Mouse (Mus musculus) kidney, embryonic 15.5 days (tissue): ENCODE measurements around the gene Trim34b. TPM values are rescaled to one million over a fixed set of nuclear protein-coding genes. Genes with fewer than 3 reads are reported as not detected.
"Not testable (repeated sequence)": the region's sequence is repeated elsewhere in the genome, so short reads cannot be mapped to it uniquely, and the experiment has no call there.

Experiments used
- ATAC-seq: fragments of 200-750 bp; cut with Nextera tagmentation; replicated peaks from 2 replicates; pipeline ENCODE4 v1.8.0; 2017; ENCODE audit warnings: moderate TSS enrichment; ENCODE audit not compliant: low FRiP score
- H3K27ac ChIP-seq: fragments of 300-500 bp; sonication (generic); 2 replicates; pipeline ENCODE4 v1.5.1; 2015; ENCODE audit warnings: mild to moderate bottlenecking, inconsistent platforms
- H3K27me3 ChIP-seq: fragments of 300-500 bp; sonication (generic); 2 replicates; pipeline ENCODE4 v1.6.1; 2015; ENCODE audit warnings: inconsistent platforms
- H3K36me3 ChIP-seq: fragments of 300-500 bp; sonication (generic); 2 replicates; pipeline ENCODE4 v1.6.1; 2015; ENCODE audit warnings: inconsistent platforms
- H3K4me1 ChIP-seq: fragments of 300-500 bp; sonication (generic); 2 replicates; pipeline ENCODE4 v1.6.1; 2015; ENCODE audit warnings: inconsistent platforms
- H3K4me2 ChIP-seq: fragments of 300-500 bp; sonication (generic); 2 replicates; pipeline ENCODE4 v1.6.1; 2015; ENCODE audit warnings: moderate library complexity, mild to moderate bottlenecking, inconsistent platforms
- H3K4me3 ChIP-seq: fragments of 300-500 bp; sonication (generic); replicated peaks from 2 replicates; pipeline ENCODE4 v1.5.1; 2015; ENCODE audit warnings: mild to moderate bottlenecking, inconsistent platforms
- H3K9ac ChIP-seq: fragments of 300-500 bp; sonication (generic); 2 replicates; pipeline ENCODE4 v1.6.1; 2015; ENCODE audit warnings: mild to moderate bottlenecking, inconsistent platforms
- H3K9me3 ChIP-seq: fragments of 300-500 bp; sonication (generic); replicated peaks from 2 replicates; pipeline ENCODE4 v1.6.1; 2016; ENCODE audit warnings: inconsistent platforms
- WGBS: fragments of 180-500 bp; shearing (Covaris S2); methylation state at CpG from one replicate; pipeline ENCODE4 v1.1.7; 2015; ENCODE audit warnings: mixed read lengths; 5-methylcytosine and 5-hydroxymethylcytosine counted together
- polyA plus RNA-seq: library from polyadenylated mRNA; unstranded; fragments of >200 nt; fragmentation: Nextera tagmentation; extraction: Ambion mirVana; gene quantifications from 2 replicates; pipeline ENCODE4 v1.2.1, GENCODE M21; 2015

The Trim34b gene
- 0.09 TPM in 1 of 2 replicates, not detected in the other for polyA plus RNA-seq

DNA sequence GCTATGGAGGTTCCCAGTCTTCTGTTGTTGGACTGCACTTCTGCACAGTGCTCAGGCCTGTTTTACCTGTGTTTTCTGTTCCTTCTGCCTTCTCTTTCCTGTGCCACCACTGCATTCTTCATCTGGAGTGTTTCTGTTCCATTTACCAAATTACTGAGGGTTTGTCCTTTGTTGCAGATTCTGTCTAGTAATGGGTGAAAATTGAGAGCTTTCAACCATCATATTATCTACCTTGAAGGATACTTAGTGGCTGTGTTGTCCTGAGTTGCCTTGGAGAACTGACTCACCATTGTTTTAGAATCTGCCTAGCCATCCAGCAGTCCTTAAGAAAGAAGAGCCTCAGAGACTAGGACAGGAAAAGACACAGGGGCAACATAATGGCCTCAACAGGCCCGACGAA, at the start of gene Trim34b:
Gene Trim34b, plus strand, starts transcription at position 301 of the 400 bp plus-strand sequence.
- not testable (repeated sequence) for H3K27ac ChIP-seq, H3K4me2 ChIP-seq, H3K4me3 ChIP-seq, ATAC-seq, H3K9ac ChIP-seq, H3K27me3 ChIP-seq, H3K9me3 ChIP-seq, H3K36me3 ChIP-seq, H3K4me1 ChIP-seq
- 92% methylated on average over 2 of the region's 2 CpGs for WGBS

DNA sequence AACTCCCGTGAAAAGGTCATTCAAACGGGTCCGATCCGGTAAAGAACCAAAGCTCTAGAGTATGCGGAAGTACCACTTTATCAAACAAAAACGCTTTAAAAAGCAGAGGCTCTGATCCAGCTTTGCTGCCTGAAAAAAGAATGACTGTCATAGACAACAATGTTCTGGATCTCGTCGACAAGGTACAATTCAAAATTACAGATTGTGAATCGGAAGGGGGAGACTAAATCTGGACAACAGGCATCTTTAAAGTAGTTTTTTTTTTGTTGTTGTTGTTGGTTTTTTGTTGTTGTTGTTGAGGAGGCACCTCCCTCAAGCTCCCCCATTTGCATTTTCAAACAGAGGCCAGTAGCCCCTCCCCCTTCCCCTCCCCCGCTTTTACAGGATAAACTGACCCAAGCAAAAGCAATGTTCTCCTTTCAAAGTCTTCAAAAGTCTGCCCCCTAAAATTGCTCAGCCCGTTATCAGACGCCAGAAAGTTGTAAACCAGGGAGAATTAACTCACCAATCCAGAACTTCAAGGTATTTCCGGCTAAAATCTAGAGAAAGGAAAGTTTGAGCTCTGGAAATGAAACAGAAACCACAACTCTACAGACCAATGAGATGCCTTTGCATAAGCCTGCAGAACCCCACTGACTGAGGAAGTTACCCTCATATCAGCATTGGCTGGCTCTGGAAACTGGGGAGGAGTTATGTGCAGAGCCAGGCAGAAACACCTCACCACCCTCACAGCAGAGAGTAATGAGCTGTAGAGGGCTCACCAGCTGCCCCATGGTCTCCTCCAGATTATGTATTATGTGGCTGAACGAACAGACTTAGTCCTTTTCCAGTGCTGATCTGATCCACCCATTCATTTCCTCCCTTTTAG, 41.5 kb upstream of the Trim34b start, which contains the start of gene Trim5:
Gene Trim5, minus strand, starts transcription at position 519 of the 868 bp plus-strand sequence.
- not testable (repeated sequence) for H3K27ac ChIP-seq, H3K9ac ChIP-seq, H3K27me3 ChIP-seq, H3K9me3 ChIP-seq, H3K36me3 ChIP-seq, H3K4me1 ChIP-seq
- WGBS = 36% methylated on average over 14 of the region's 14 CpGs
- peak within 1 kb of the TSS; percentile 41 for H3K4me2 ChIP-seq
- H3K4me3 ChIP-seq = peak within 1 kb of the TSS; percentile 19
- peak; percentile 96 for ATAC-seq

DNA sequence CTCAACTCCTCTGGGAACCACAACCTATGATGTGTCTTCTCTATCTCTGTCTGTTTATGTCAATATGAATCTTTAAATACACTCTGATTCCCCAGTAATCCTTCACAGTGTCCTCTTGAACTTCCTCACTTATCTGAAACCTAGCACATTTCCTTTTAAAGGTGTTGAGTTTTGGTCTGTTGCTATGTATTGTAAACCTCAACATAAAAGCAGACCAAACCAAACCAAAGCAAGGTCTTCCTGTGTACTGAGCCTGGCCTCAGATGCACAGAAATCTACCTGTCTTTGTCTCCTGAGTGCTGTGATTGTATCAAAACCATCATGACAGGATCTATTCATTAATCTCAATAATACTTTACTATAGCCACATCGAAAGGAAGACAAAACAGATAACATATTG, 38.6 kb upstream of the Trim34b start:
- Histone ChIP-seq H3K4me3 (no peak overlapping the region), H3K4me1 (no peaks in the 10 kb centered on the region), H3K9ac (no peak overlapping the region), H3K27me3 (no peaks in the 10 kb centered on the region), H3K4me2 (no peak overlapping the region), H3K9me3 (no peaks in the 10 kb centered on the region), H3K36me3 (no peaks in the 10 kb centered on the region), H3K27ac (no peak overlapping the region)
- 85% methylated on average over 1 of the region's 1 CpGs for WGBS
- no peak for ATAC-seq

DNA sequence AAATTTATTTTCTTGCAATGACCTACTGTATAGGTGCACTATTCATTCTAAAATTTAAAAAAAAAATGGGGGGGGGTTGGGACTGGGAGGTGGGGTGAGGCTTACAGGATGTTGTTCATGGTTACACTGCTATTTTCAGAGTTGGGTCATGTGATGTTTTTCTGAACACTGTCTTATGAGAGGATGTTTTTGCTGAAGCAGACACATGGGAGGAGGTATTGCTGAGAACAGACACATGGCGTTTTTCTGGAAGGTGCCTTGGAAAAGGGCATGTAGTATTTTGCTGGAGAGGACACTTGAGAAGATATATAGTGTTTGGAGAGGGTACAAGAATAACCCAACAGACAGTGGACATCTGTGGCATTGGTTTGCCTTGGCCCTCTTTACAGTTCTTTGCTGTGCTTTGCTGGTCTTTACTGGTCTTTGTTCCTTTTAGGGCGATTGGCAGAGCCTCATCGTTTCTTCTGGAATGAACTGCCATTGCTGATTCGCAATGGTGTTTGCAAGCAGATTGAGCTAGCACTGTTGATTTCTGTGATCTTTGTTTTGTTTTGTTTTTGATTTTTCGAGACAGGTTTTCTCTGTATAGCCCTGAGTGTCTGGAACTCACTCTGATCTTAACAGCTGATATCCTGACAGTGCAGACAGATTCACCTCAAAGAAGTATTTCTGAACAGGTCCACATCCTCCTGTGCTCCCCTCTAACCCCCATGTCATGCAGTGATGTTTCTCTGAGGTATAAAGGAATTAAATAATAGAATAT, 37.5 kb upstream of the Trim34b start:
- H3K9me3 ChIP-seq = no peaks in the 10 kb centered on the region
- WGBS = 80% methylated on average over 5 of the region's 5 CpGs

DNA sequence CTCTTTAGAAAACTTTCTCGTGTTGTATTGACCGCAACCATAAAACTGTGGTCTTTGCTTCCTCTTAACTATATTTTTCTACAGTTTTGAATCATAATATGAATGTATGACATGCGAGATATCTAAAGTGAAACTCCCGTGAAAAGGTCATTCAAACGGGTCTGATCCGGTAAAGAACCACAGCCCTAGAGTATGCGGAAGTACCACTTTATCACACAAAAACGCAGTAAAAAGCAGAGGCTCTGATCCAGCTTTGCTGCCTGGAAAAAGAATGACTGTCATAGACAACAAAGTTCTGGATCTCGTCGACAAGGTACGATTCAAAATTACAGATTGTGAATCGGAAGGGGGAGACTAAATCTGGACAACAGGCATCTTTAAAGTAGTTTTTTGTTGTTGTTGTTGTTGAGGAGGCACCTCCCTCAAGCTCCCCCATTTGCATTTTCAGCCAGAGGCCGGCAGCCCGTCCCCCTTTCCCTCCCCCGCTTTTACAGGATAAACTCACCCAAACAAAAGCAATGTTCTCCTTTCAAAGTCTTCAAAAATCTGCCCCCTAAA, 14.4 kb upstream of the Trim34b start:
- Histone ChIP-seq H3K4me1 (no peaks in the 10 kb centered on the region), H3K4me3 (peak overlapping the region; percentile 43), H3K36me3 (no peaks in the 10 kb centered on the region), H3K27ac (peak overlapping the region; percentile 42), H3K4me2 (peak overlapping the region; percentile 56), H3K9me3 (no peaks in the 10 kb centered on the region), H3K27me3 (no peaks in the 10 kb centered on the region), H3K9ac (peak overlapping the region; percentile 35)
- 12% methylated on average over 15 of the region's 15 CpGs for WGBS
- peak; percentile 67 for ATAC-seq

More for the DNA sequence above, 37.5 kb upstream of the Trim34b start:
- Histone ChIP-seq H3K4me3 (no peak overlapping the region), H3K4me1 (no peaks in the 10 kb centered on the region), H3K36me3 (no peaks in the 10 kb centered on the region), H3K27ac (no peak overlapping the region), H3K4me2 (no peak overlapping the region), H3K27me3 (no peaks in the 10 kb centered on the region), H3K9ac (no peak overlapping the region)
- no peak for ATAC-seq

DNA sequence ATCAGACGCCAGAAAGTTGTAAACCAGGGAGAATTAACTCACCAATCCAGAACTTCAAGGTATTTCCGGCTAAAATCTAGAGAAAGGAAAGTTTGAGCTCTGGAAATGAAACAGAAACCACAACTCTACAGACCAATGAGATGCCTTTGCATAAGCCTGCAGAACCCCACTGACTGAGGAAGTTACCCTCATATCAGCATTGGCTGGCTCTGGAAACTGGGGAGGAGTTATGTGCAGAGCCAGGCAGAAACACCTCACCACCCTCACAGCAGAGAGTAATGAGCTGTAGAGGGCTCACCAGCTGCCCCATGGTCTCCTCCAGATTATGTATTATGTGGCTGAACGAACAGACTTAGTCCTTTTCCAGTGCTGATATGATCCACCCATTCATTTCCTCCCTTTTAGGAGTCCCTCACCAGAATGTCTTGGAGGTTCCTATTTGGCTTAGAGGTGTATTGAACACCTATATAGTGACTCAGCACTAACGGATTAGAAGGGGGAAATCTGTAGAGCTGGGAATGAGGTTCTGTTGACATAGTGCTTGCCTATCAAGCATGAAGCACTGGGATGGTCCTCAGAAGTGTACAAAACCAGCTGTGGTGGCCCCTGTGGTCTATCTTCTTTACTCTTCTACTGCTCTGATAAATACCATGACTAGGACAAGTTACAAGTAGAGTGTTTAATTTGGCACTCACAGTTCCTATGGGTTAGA, 13.7 kb upstream of the Trim34b start, which contains the start of gene Trim12a:
Gene Trim12a, minus strand, starts transcription at position 98 of the 712 bp plus-strand sequence.
- H3K4me2 ChIP-seq = peak within 1 kb of the TSS; percentile 56
- H3K4me1 ChIP-seq, H3K27me3 ChIP-seq, H3K36me3 ChIP-seq, H3K9me3 ChIP-seq: not testable (repeated sequence)
- H3K27ac ChIP-seq = peak within 1 kb of the TSS; percentile 42
- ATAC-seq = peak; percentile 95
- peak within 1 kb of the TSS; percentile 35 for H3K9ac ChIP-seq
- 20% methylated on average over 4 of the region's 4 CpGs for WGBS
- peak within 1 kb of the TSS; percentile 43 for H3K4me3 ChIP-seq

DNA sequence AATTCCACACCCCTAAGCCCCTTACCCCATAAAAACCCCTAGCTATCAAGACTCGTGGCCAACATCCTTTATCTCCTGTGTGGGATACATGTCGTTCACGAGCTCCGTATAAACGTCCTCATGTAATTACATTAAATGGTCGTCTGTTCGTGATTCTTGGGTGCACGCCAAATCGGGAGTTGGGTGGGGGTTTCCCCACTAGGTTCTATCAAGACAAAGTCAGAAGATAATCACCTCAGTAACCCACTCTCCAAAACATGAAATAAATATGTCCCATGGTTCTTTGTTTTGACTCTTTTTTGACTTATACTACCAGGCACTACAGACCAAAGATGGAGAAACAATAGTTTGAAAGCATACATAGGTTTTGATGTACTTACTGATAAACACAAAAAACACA, 7.2 kb upstream of the Trim34b start:
- WGBS = 76% methylated on average over 9 of the region's 9 CpGs
- no peak overlapping the region for H3K27ac ChIP-seq
- no peak overlapping the region for H3K4me2 ChIP-seq
- H3K9ac ChIP-seq = no peak overlapping the region
- H3K9me3 ChIP-seq = no peaks in the 10 kb centered on the region
- H3K36me3 ChIP-seq = no peaks in the 10 kb centered on the region
- no peak for ATAC-seq
- no peaks in the 10 kb centered on the region for H3K27me3 ChIP-seq
- no peaks in the 10 kb centered on the region for H3K4me1 ChIP-seq
- H3K4me3 ChIP-seq = no peak overlapping the region

DNA sequence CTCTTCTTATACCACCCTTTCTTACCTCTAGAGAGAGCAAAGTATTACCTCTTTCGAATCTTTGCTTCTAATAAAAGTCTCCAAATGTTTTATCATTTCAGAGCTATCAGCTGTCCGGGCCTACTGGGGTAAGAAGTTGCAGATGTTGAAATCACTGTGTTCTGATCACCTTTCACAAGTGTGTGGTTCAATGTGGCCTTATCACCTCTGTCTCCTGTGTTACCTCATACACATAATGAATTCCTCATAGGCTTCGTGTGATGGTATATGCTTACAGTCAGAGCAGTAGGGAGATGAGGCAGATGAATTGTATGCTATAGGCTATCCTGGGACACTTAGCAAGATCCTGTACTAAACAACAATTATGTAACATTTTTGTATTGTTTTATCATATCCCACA, 6.3 kb downstream of the Trim34b start:
- H3K4me2 ChIP-seq, H3K9ac ChIP-seq, H3K4me3 ChIP-seq, H3K27me3 ChIP-seq, ATAC-seq, H3K27ac ChIP-seq, H3K9me3 ChIP-seq, H3K4me1 ChIP-seq, H3K36me3 ChIP-seq: not testable (repeated sequence)
- 84% methylated on average over 3 of the region's 3 CpGs for WGBS

DNA sequence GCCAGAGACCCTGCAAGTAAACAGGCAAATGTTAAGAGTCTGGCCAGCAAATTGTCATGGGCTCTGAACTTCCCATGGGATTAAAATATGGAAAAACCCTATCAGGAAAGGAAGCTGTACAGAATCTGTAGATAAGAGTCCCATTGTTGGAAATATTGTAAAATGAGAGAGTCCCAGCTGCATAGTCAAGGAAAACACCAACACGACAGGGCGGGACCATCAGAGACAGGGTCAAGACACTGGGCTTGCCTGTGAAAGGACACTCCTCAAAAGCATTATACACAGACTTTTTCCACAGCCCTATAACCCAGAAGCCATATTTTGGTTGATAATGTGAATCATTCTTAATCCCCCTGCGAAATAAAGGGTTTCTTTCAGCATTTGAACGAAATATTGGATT, 11.5 kb downstream of the Trim34b start:
- H3K27me3 ChIP-seq, H3K4me1 ChIP-seq, H3K9ac ChIP-seq: not testable (repeated sequence)

DNA sequence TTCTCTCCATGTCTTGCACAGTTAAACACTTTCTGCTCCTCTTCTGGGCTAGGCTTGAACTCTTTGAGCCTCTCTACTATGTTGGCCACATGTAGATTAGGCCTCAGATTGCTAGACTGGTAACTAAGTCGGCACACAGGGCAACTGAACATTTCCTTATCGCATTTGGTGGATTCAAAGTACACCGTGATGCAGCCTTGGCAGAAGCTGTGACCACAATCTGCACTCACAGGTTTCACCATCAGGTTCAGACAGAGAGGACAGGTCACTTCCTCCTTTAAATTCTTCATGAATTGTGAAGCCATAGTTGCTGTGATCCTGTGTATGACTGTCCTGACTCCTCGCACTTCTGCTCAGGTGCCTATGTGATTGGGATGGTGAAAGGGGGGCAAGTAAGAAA, 18.8 kb downstream of the Trim34b start:
- H3K27me3 ChIP-seq, H3K36me3 ChIP-seq, H3K4me1 ChIP-seq, H3K9ac ChIP-seq, ATAC-seq, H3K27ac ChIP-seq, H3K9me3 ChIP-seq, H3K4me2 ChIP-seq, H3K4me3 ChIP-seq: not testable (repeated sequence)
- 87% methylated on average over 4 of the region's 4 CpGs for WGBS

More for the DNA sequence above, 11.5 kb downstream of the Trim34b start:
- not testable (repeated sequence) for H3K36me3 ChIP-seq, H3K4me3 ChIP-seq, ATAC-seq, H3K27ac ChIP-seq, H3K4me2 ChIP-seq, H3K9me3 ChIP-seq
- WGBS = 90% methylated on average over 3 of the region's 4 CpGs

DNA sequence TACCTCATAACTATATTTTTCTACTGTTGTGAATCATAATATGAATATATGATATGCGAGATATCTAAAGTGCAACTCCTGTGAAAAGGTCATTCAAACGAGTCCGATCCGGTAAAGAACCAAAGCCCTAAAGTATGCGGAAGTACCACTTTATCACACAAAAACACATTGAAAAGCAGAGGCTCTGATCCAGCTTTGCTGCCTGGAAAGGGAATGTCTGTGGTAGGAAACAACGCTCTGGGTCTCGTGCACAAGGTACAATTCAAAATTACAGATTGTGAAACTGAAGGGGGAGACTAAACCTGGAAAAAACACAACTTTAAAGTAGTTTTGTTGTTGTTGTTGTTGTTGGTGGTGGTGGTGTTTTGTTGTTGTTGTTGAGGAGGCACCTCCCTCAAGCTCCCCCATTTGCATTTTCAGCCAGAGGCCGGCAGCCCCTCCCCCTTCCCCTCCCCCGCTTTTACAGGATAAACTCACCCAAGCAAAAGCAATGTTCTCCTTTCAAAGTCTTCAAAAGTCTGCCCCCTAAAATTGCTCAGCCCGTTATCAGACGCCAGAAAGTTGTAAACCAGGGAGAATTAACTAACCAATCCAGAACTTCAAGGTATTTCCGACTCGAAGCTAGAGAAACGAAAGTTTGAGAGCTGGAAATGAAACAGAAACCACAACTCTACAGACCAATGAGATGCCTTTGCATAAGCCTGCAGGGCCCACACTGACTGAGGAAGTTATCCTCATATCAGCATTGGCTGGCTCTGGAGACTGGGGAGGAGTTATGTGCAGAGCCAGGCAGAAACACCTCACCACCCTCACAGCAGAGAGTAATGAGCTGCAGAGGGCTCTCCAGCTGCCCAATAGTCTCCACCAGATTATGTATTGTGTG, 23.7 kb downstream of the Trim34b start, which contains the start of gene Trim12c:
Gene Trim12c, minus strand, starts transcription at position 646 of the 883 bp plus-strand sequence.
- peak within 1 kb of the TSS; percentile 52 for H3K4me3 ChIP-seq
- peak within 1 kb of the TSS; percentile 29; the same call in 1 of the 2 replicates for H3K9ac ChIP-seq
- H3K9me3 ChIP-seq = no peaks in the 10 kb centered on the region
- no peaks in the 10 kb centered on the region for H3K36me3 ChIP-seq
- peak within 1 kb of the TSS; percentile 70 for H3K27ac ChIP-seq
- H3K27me3 ChIP-seq = no peaks in the 10 kb centered on the region
- H3K4me2 ChIP-seq = peak within 1 kb of the TSS; percentile 61
- peak; percentile 100 for ATAC-seq
- WGBS = 3% methylated on average over 14 of the region's 14 CpGs
- H3K4me1 ChIP-seq = 0 out of 2 replicates have a peak, but pooled peaks cover 5% of the 10 kb centered on the region
